Mouse (Mus musculus) brain, adult 10 weeks (tissue): ENCODE data around the gene D230025D16Rik. TPM values are rescaled to one million over a fixed set of nuclear protein-coding genes. Genes with fewer than 3 reads are reported as not detected.

Experiments
- polyA plus RNA-seq: library from polyadenylated mRNA; stranded (reverse); fragments of 350-450 nt; fragmentation: Illumina TruSeq; extraction: RNeasy Lipid Tissue Mini Kit (QIAGEN cat#74804); gene quantifications from one replicate; pipeline ENCODE4 v1.2.3, GENCODE M21; 2015; ENCODE audit warnings: low read depth, low replicate concordance

The D230025D16Rik gene
- 30.8 TPM for polyA plus RNA-seq

DNA sequence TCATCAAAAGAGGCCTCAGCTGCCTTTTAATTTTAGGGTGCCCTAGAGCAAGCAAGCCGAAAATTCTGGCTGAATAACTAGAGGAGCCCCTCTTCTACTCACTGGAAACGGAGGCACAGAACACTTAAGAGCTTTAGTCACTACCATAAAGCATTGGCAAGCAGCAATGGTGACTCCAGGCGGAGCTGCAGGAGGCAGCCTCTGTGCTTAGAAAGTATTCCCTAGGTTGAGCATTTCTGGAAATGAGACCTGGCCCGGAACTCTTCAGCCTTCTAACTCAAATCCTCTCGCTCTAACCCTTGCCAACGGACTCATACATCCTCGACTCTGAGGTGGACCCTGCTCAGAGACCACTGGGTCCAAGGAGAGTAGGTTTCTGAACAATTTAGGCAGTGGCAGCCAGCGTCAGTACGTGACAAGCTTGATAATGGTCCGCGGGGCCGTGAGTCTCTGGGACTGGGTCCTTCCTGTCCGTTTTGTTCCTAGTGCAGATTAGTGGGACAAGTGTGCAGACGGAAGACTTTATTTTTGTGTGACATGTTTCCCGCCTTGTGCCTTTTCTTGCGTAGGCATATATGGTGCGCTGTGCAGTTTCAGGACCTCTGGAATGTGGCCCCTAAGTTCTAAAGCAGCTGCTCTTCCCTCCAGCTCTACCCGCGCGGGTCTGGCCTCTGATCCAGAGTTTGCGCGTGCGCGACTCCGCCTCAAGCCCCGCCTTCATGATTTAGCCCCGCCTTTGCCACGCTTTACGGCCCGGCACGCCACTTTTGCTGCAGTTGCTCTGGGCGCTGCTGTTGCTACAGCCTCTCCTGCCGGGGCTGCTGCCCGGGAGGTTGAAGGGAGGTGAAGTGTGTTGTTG is at the start of gene D230025D16Rik:
Gene D230025D16Rik (plus strand): TSS at position 733 of the 859 bp plus-strand sequence.

DNA sequence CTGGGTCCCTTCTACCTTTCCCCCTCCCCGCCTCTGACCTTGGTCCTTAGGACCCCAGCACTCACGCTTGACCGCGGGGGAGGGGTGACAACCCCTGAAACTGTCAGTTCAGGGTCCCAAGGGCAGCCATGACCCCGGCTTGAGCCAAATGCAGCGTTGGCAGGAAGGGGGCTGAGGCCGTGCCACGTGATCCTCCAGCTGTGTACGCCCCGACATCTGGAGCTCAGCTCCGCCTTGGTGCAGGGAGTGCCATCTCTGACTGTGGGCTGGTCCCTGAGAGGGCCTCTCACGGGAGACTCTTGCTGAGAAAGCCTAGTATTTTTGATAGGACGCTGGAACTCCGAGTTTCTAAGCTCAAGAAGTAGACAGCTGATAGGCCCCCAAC is 30.0 kb downstream of the D230025D16Rik start, which contains the start of gene B3gnt9:
Gene B3gnt9 (minus strand): TSS at position 188 of the 385 bp plus-strand sequence.

DNA sequence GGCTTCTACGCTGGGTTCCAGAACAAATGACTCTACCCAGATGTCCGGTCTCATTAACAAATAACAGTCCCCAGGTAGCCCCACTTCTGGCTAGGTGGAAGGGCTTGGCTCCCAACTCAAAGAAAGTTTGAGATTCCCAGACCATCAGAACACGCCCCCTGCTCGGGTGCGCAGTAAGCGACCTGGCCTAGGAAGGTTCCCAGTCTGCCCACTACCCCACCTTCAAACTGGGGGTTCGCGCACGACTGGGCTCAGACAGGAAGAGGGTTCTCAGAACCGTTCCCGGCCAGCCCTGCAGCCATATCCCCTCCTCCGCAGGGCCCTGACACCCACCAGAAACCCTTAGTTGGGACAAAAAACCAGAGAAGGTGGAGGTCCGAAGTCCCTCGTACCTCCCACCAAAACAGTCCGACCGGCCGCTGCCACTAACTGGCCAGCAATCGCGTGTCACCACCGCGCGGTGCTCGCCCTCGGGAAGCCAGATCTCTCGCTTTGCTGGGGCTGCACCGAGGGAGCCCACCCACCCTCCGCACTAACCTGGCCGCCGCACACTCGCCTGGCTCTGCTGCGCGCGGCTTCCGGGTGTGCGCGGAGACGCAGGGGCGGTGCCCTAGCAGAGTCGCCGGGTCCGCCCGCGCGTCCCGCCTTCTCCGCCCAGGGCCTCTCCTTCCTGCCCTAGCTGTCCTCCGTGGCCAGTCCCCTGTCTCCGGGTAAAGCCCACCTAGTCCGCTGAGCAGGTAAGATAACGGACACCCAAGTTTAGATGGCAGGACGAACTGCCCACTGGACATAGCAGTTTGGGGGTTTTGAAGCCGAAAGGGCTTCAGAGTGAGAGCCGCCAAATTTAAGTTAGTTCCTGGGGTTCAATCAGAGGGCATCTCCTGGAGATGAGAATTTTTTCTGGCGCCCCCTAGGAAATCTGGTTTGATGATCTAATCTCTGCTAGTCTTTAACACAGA is 39.4 kb downstream of the D230025D16Rik start, which contains the start of the genes Tradd and Fbxl8:
Gene Tradd (minus strand): TSS at position 586 of the 959 bp plus-strand sequence.
Gene Fbxl8 (plus strand): TSS at position 625 of the 959 bp plus-strand sequence.

DNA sequence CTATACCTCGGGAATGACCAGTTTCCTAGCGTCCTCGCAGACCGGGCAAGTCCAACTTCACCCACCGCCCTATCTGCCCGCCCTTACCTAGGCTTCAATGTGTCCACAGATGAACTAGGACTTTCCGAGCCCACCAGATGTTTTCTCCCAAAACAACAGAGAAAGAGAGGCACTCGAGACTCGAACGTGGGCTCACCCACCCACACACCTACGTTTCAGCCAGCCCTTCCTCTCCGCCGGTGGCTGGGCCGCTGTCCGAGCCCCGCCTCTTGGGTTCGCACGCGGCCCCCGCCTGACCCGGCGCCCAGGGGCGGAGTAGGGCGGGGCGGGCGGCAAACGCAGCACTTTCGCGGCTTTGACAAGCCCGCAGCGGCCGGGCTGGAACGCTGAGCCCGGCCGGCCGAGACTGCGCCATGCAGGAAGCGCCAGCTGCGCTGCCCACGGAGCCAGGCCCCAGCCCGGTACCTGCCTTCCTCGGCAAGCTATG is 44.6 kb downstream of the D230025D16Rik start, which contains the start of gene Hsf4:
Gene Hsf4 (plus strand): TSS at position 341 of the 487 bp plus-strand sequence.

DNA sequence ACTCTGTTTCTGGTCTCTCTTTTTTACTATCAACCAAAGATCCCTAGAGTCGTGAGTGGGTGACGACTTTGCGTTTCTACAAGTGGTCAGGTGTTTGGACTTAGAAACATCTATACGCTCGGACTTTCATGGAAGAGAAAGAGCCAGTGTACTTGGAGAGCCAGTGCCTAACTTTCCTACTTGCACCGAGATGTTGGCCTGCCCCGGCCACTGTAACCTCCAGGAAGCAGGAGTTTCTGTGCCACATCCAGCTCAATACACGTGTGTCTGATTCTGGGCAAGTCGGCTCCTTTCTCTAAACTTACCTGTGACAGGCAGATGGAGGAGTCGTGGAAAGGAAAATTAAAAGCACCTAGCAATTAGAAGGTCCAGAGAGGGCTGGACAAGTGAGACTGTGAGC is 50.9 kb downstream of the D230025D16Rik start, which contains the start of gene Nol3:
Gene Nol3 (plus strand): TSS at position 301 of the 400 bp plus-strand sequence.

DNA sequence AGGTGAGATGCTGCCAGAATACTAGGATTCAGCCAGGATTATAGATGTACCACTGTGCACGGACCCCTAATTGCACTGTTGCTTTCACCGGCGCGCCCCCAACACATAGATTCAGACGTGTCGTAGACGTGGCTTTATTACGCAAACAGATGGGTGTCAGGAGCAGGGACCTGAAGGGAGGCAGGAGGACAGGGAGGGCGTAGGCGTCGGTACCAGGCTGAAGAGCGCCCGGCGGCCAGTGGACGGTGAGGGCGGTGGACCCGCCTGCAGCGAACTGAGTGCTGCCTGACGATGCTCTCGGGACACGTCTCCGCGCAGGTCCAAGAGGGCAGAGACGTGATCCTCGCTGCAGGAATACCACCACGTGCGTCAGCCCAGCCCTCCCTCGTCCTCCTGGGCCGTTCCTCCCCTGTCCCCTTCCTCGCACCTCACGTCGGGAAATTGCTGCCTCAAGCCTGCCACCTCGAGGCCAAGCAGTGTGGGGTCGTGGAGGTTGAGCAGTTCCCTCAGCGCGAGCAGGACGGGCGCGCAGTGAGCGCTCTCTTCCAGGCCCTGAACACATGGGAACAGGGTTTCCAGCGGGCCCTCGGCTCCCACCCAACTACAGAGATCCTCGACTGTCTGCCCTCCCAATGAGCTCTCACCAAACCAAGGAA is 65.0 kb downstream of the D230025D16Rik start, which contains the start of gene 4931428F04Rik:
Gene 4931428F04Rik (minus strand): TSS at position 60 of the 656 bp plus-strand sequence.

DNA sequence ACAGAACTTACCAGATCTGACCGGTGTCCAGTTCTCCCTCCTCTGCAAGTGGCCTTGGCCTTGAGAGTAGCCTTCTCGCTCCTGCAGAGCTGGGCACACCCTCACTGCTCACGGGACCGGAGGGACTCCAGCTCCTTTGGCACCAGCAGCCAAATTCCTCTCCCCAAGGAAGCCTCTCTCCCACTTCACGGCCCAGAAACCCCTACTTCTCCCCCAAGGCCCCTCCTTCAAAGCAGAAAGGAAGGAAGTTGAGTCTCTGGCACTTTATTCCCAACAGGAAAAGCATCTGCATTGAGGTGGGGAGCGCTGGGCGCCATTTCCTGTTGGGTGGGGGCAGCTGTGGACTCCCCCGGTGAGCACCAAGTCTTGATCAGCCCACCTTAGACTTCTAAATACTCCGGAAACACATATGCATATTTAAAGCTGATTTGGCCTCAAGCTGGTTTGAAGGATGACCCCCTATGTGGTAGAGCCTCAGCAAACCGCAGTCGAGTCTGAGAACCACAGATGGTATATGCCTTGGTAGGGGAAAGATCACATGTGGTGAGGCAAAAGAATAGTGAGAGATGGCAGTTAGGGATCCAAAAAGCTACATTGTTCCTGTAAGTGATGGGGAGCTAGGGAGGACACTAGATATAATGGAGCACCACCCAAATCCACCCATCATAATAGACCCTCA is 71.1 kb downstream of the D230025D16Rik start, which contains the start of gene Exoc3l:
Gene Exoc3l (minus strand): TSS at position 207 of the 679 bp plus-strand sequence.

DNA sequence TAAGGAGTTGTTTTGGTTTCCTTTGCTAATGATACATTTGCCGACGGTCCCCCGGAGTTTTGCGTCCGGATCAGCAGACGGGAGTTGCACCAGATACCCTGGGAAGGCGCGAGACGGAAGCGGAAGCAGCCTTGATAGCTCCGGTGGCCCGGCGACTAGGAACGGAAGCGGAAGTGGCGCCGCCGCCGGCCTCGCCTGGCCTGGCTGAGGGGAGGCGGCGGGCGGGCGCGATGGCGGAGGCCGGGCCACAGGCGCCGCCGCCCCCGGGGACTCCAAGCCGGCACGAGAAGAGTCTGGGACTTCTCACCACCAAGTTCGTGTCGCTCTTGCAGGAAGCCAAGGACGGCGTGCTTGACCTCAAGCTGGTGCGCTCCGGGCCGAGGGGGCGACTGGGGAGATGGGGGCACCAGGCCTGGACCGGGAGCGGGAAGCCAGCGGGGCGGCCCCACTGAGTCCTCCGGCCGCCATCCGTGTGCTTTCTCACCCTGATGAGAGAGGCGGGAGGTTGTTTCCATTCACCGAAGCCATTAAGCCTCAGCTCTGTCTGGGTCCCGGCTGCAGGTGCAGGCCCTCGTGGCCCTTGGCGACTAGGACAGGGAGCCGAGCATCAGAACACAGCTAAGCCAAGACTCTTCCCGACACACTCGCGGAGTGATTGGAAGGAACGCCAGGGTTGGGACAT is 72.7 kb downstream of the D230025D16Rik start, which contains the start of gene E2f4:
Gene E2f4 (plus strand): TSS at position 153 of the 682 bp plus-strand sequence.

Other genes starting within 250 kb of the D230025D16Rik start
- gene Ces2h, start 224.3 kb upstream of the D230025D16Rik start, polyA plus RNA-seq: not detected
- 0.52 TPM for gene Ces3a, start 176.5 kb upstream of the D230025D16Rik start, polyA plus RNA-seq
- gene Ces3b, start 141.4 kb upstream of the D230025D16Rik start, polyA plus RNA-seq: not detected
- gene Ces4a, start 93.3 kb upstream of the D230025D16Rik start, polyA plus RNA-seq: not detected
- gene Cbfb, start 54.5 kb upstream of the D230025D16Rik start, polyA plus RNA-seq: 23.1 TPM
- 4.0 TPM for gene B3gnt9, start 30.0 kb downstream of the D230025D16Rik start, polyA plus RNA-seq
- gene Tradd, start 39.5 kb downstream of the D230025D16Rik start, polyA plus RNA-seq: 11.9 TPM
- gene Fbxl8, start 39.5 kb downstream of the D230025D16Rik start, polyA plus RNA-seq: 0.62 TPM
- gene Hsf4, start 44.7 kb downstream of the D230025D16Rik start, polyA plus RNA-seq: 18.8 TPM
- 13.3 TPM for gene Nol3, start 51.0 kb downstream of the D230025D16Rik start, polyA plus RNA-seq
- gene 4931428F04Rik, start 64.7 kb downstream of the D230025D16Rik start, polyA plus RNA-seq: 18.4 TPM
- 1.3 TPM for gene Exoc3l, start 71.0 kb downstream of the D230025D16Rik start, polyA plus RNA-seq
- 30.4 TPM for gene E2f4, start 72.5 kb downstream of the D230025D16Rik start, polyA plus RNA-seq
- 2.6 TPM for gene Elmo3, start 80.5 kb downstream of the D230025D16Rik start, polyA plus RNA-seq
- gene Lrrc29, start 101.1 kb downstream of the D230025D16Rik start, polyA plus RNA-seq: 1.5 TPM
- 88.0 TPM for gene Tmem208, start 101.2 kb downstream of the D230025D16Rik start, polyA plus RNA-seq
- gene Fhod1, start 122.8 kb downstream of the D230025D16Rik start, polyA plus RNA-seq: 2.8 TPM
- 24.9 TPM for gene Slc9a5, start 123.7 kb downstream of the D230025D16Rik start, polyA plus RNA-seq
- 2.6 TPM for gene Plekhg4, start 148.1 kb downstream of the D230025D16Rik start, polyA plus RNA-seq
- gene Kctd19, start 188.4 kb downstream of the D230025D16Rik start, polyA plus RNA-seq: not detected
- 1.2 TPM for gene Lrrc36, start 188.4 kb downstream of the D230025D16Rik start, polyA plus RNA-seq
- gene Tppp3, start 246.4 kb downstream of the D230025D16Rik start, polyA plus RNA-seq: 110 TPM